Mouse (Mus musculus) kidney, adult 2 months (tissue): Measurements from ENCODE around the gene Cacna2d4.

ENCODE experiments used
- CTCF ChIP-seq: fragments of 200-500 bp; conservative IDR thresholded peaks from 2 replicates; pipeline ENCODE4 v1.5.1; 2011; ENCODE audit warnings: low read depth, mild to moderate bottlenecking, control low read depth, low read length, moderate library complexity, mixed read lengths; ENCODE audit not compliant: insufficient read depth, insufficient read length
- POLR2A ChIP-seq: fragments of 200-500 bp; IDR thresholded peaks from one replicate; pipeline ENCODE4 v1.6.1; 2011; ENCODE audit warnings: low read depth, low read length, control low read depth

DNA sequence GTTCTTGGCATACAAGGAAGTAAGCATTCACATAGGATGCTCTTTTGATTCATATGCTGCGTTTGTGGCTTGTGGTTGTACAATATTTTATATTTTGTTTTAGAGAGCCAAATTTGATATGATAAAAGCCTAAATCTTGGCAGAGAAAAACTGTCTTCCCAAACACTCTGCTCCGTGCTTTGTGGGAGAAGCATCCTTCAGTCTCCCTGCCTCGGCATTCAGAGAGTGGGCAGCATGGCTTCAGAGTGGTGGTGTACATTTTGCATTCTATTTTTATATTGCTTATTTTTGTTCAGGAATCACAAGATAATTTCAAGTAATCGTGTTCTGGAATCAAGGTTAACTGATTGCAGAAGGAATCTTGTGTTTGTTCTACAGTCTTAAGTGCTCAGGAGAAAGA is 44.8 kb upstream of the Cacna2d4 start:
- TF ChIP-seq CTCF (no peak), POLR2A (no peak)
